Mouse (Mus musculus) liver, adult 2 months (tissue): ENCODE data around the gene Nhsl1.
A peak's percentile ranks its signal among the peaks of the same experiment; 100 is the strongest.

ENCODE experiments used
- CTCF ChIP-seq: fragments of 200-500 bp; IDR thresholded peaks from 2 replicates; pipeline ENCODE4 v1.5.1; 2011; ENCODE audit warnings: low read depth, low read length, control low read depth
- POLR2A ChIP-seq: fragments of 200-500 bp; IDR thresholded peaks from 2 replicates; pipeline ENCODE4 v1.6.1; 2011; ENCODE audit warnings: low read length, control low read depth; ENCODE audit not compliant: insufficient read depth; ENCODE audit errors: extremely low read depth

DNA sequence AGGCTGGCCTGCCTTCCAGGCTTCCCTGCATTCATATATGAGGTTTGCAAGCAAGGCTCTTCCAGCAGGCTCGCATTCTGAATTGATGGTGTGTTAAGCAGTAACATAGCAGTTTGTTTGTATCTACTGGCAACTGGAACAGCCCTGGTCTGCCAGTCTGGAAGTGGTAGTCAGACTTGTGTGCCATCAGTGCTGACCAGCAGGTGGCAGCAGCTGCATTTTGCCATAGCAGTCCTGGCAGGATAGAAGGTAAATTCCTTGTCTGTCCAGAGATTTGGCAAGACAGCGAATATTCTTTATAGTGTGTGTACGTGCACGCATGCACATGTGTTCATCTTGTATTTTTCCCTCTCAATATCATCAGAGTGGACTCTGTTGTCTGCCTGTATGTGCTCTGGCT lies 134.6 kb downstream of the Nhsl1 start:
- peak; percentile 98 for TF ChIP-seq CTCF
- TF ChIP-seq POLR2A = no peak
